Mouse (Mus musculus) heart, postnatal 10 days (tissue): ENCODE measurements around the gene Shmt1. TPM values are rescaled to one million over a fixed set of nuclear protein-coding genes. Genes with fewer than 3 reads are reported as not detected.

Experiments used
- total RNA-seq, 2 experiments: library from RNA; stranded (reverse); gene quantifications; 2 replicates each; pipeline ENCODE4 v1.2.3; 2021

Gene Shmt1
- total RNA-seq, 2 experiments from 2014 or later = 19.9 to 22.4 TPM

Other genes with a start within 250 kb of the Shmt1 start
- gene Llgl1, start 112.0 kb downstream of the Shmt1 start, total RNA-seq = 10 to 100 TPM; 23.8 to 25.2 TPM
- 100 to 1,000 TPM; 106 to 117 TPM for gene Flii, start 84.5 kb downstream of the Shmt1 start, total RNA-seq
- 10 to 100 TPM; 24.2 to 26.6 TPM for gene Mief2, start 83.3 kb downstream of the Shmt1 start, total RNA-seq
- 1 to 10 TPM; 5.3 to 6.3 TPM for gene Top3a, start 34.4 kb downstream of the Shmt1 start, total RNA-seq
- 10 to 100 TPM; 16.1 to 16.6 TPM for gene Smcr8, start 34.2 kb downstream of the Shmt1 start, total RNA-seq
- 10 to 100 TPM; 18.9 to 21.1 TPM for gene Dhrs7b, start 18.9 kb upstream of the Shmt1 start, total RNA-seq
- gene Tmem11, start 67.6 kb upstream of the Shmt1 start, total RNA-seq = 10 to 100 TPM; 37.2 to 38.3 TPM
- 10 to 100 TPM; 18.1 to 24.2 TPM for gene Natd1, start 103.0 kb upstream of the Shmt1 start, total RNA-seq
- 10 to 100 TPM; 56.2 to 57.1 TPM for gene Map2k3, start 120.3 kb upstream of the Shmt1 start, total RNA-seq
- 10 to 100 TPM; 20.6 to 24.7 TPM for gene Kcnj12, start 210.8 kb upstream of the Shmt1 start, total RNA-seq